Mouse (Mus musculus): ENCODE results near the gene Pde1a. TPM values are rescaled to one million over a fixed set of nuclear protein-coding genes. Genes with fewer than 3 reads are reported as not detected.

Gene Pde1a
- polyA plus RNA-seq, 1 experiment from 2014 or later: 10.1 TPM

- no peak for ATAC-seq
- H3K9me3 ChIP-seq (replicated peaks; ENCODE audit: control insufficient read depth, low read length, poor library complexity, severe bottlenecking): no peaks in the 10 kb centered on the region
- H3K27ac ChIP-seq (ENCODE audit: low read length): no peak overlapping the region
- peaks cover 11% of the 10 kb centered on the region for H3K4me1 ChIP-seq (ENCODE audit: control insufficient read depth, insufficient read depth, low read length)
- H3K4me2 ChIP-seq (ENCODE audit: low read length): no peak overlapping the region
- H3K27me3 ChIP-seq (ENCODE audit: control insufficient read depth, insufficient read depth, low read depth, low read length): no peaks in the 10 kb centered on the region
- H3K4me3 ChIP-seq (ENCODE audit: low read depth, low read length): no peak overlapping the region
- 94% methylated on average over 3 of the region's 3 CpGs for WGBS
- H3K36me3 ChIP-seq (ENCODE audit: control insufficient read depth, insufficient read depth, low read length): no peaks in the 10 kb centered on the region
- no peak overlapping the region for H3K9ac ChIP-seq (ENCODE audit: low read depth, low read length)
Measured at GRCm38 (mm10) chr2:80132677-80133076, 3.4 kb upstream of the Pde1a start.

DNA sequence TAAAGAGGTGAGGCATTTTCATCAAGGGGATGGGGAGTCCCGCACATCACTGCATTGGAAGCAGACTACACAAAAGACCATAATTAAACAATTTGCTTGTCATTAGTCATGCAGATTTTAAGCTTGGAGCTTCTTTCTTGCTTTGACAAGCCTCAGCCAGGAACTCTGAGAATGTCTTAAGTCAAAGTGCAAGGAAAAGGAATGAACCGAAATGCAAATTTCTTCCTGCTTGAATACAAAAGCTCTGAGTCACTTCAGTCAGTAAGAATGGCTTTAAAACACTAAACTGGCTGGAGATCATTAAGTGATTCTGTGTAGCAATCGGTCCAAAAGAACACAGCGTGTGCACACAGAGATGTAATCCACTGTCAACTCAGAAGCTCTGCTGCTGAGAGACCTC lies 2.6 kb downstream of the Pde1a start:
- 9% methylated on average over 4 of the region's 4 CpGs for WGBS
- no peak overlapping the region for H3K9ac ChIP-seq (ENCODE audit: low read depth, low read length)

DNA sequence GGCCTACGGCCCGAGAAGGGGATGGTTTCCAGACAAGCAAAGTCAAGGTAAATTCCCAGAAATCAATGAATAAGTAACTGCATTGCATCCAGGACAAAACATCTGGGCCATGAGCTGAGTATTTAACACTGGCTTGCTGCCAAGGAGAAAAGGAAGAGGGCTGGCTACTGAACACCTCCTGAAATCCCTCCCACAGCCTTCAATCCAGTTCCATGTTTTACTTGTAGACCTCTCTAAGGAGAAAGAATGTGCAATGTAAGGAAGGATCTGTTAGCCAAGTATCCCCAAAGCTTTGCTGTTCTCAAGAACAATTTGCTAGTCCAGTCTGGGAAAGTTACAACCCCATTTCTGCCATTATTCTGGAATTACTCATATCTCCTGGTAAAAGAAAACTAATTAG lies 42.4 kb downstream of the Pde1a start:
- no peak for ATAC-seq
- H3K4me2 ChIP-seq (ENCODE audit: low read length): no peak overlapping the region
- H3K27ac ChIP-seq (ENCODE audit: low read length): no peak overlapping the region
- no peak overlapping the region for H3K9ac ChIP-seq (ENCODE audit: low read depth, low read length)
- no peaks in the 10 kb centered on the region for H3K4me1 ChIP-seq (ENCODE audit: control insufficient read depth, insufficient read depth, low read length)
- H3K9me3 ChIP-seq (replicated peaks; ENCODE audit: control insufficient read depth, low read length, poor library complexity, severe bottlenecking): no peaks in the 10 kb centered on the region
- H3K4me3 ChIP-seq (ENCODE audit: low read depth, low read length): no peak overlapping the region
- 86% methylated on average over 2 of the region's 2 CpGs for WGBS
- H3K27me3 ChIP-seq (ENCODE audit: control insufficient read depth, insufficient read depth, low read depth, low read length): no peaks in the 10 kb centered on the region
- no peaks in the 10 kb centered on the region for H3K36me3 ChIP-seq (ENCODE audit: control insufficient read depth, insufficient read depth, low read length)

More for the DNA sequence above, 2.6 kb downstream of the Pde1a start:
- H3K4me2 ChIP-seq (ENCODE audit: low read length): peak overlapping the region; percentile 20
- H3K27me3 ChIP-seq (ENCODE audit: control insufficient read depth, insufficient read depth, low read depth, low read length): no peaks in the 10 kb centered on the region
- H3K4me3 ChIP-seq (ENCODE audit: low read depth, low read length): peak overlapping the region; percentile 11; the same call in 1 of the 2 replicates
- no peak overlapping the region for H3K27ac ChIP-seq (ENCODE audit: low read length)
- peaks cover 16% of the 10 kb centered on the region for H3K4me1 ChIP-seq (ENCODE audit: control insufficient read depth, insufficient read depth, low read length)
- no peak for ATAC-seq
- no peaks in the 10 kb centered on the region for H3K9me3 ChIP-seq (replicated peaks; ENCODE audit: control insufficient read depth, low read length, poor library complexity, severe bottlenecking)
- H3K36me3 ChIP-seq (ENCODE audit: control insufficient read depth, insufficient read depth, low read length): no peaks in the 10 kb centered on the region

DNA sequence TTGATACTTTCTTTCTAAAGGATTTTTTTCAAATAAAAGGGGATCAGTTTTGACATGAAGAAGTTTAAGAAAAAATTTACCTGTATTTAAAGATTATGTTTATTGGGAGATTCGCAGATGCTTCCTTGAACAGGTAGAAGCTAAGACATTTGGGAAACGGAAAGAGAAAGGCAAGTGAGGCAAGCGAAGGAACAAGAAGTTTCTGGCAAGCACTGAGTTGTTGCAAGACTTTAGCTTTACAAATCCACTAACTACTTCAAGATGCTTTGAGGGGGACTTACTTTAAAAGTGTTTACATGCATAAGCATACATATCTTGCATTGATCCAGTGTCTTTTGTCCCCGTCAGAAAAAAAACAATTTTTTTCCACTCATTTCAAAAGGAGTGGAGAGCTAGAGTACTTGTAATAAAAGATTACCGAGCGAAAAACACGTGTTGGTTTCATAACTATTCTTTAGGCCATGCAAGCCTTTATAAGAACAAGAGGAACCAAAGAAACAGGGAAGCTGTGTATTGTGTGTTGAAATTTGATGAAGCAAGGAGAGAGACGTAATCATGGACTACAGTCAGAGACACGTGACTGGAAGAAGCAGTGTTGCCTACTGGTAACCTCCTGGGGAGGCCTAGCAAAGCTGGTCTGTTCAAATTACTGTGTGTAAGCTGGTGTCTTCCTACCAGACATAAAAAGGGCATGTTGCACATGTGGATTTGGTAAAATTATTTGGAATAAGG lies 49.0 kb downstream of the Pde1a start:
- Histone ChIP-seq H3K4me3 (ENCODE audit: low read depth, low read length) (no peak overlapping the region), H3K4me2 (ENCODE audit: low read length) (no peak overlapping the region), H3K9me3 (replicated peaks; ENCODE audit: control insufficient read depth, low read length, poor library complexity, severe bottlenecking) (no peaks in the 10 kb centered on the region), H3K27me3 (ENCODE audit: control insufficient read depth, insufficient read depth, low read depth, low read length) (no peaks in the 10 kb centered on the region), H3K9ac (ENCODE audit: low read depth, low read length) (no peak overlapping the region), H3K4me1 (ENCODE audit: control insufficient read depth, insufficient read depth, low read length) (no peaks in the 10 kb centered on the region), H3K27ac (ENCODE audit: low read length) (no peak overlapping the region), H3K36me3 (ENCODE audit: control insufficient read depth, insufficient read depth, low read length) (no peaks in the 10 kb centered on the region)
- no peak for ATAC-seq
- 87% methylated on average over 9 of the region's 9 CpGs for WGBS

GRCm38 (mm10) chr2:80079618-80080017 lies 49.6 kb downstream of the Pde1a start:
- H3K9me3 ChIP-seq (replicated peaks; ENCODE audit: control insufficient read depth, low read length, poor library complexity, severe bottlenecking): no peaks in the 10 kb centered on the region
- H3K4me2 ChIP-seq (ENCODE audit: low read length): no peak overlapping the region
- H3K9ac ChIP-seq (ENCODE audit: low read depth, low read length): no peak overlapping the region
- ATAC-seq: no peak
- H3K4me3 ChIP-seq (ENCODE audit: low read depth, low read length): no peak overlapping the region
- WGBS: 92% methylated on average over 4 of the region's 4 CpGs
- H3K36me3 ChIP-seq (ENCODE audit: control insufficient read depth, insufficient read depth, low read length): no peaks in the 10 kb centered on the region
- H3K27me3 ChIP-seq (ENCODE audit: control insufficient read depth, insufficient read depth, low read depth, low read length): no peaks in the 10 kb centered on the region
- H3K4me1 ChIP-seq (ENCODE audit: control insufficient read depth, insufficient read depth, low read length): no peaks in the 10 kb centered on the region
- H3K27ac ChIP-seq (ENCODE audit: low read length): no peak overlapping the region

- Histone ChIP-seq H3K36me3 (ENCODE audit: control insufficient read depth, insufficient read depth, low read length) (no peaks in the 10 kb centered on the region), H3K27me3 (ENCODE audit: control insufficient read depth, insufficient read depth, low read depth, low read length) (no peaks in the 10 kb centered on the region), H3K4me1 (ENCODE audit: control insufficient read depth, insufficient read depth, low read length) (no peaks in the 10 kb centered on the region), H3K9ac (ENCODE audit: low read depth, low read length) (no peak overlapping the region), H3K27ac (ENCODE audit: low read length) (no peak overlapping the region), H3K4me2 (ENCODE audit: low read length) (no peak overlapping the region), H3K9me3 (replicated peaks; ENCODE audit: control insufficient read depth, low read length, poor library complexity, severe bottlenecking) (no peaks in the 10 kb centered on the region), H3K4me3 (ENCODE audit: low read depth, low read length) (no peak overlapping the region)
- no peak for ATAC-seq
- WGBS: 72% methylated on average over 4 of the region's 4 CpGs
Measured at GRCm38 (mm10) chr2:80076323-80076722, 52.9 kb downstream of the Pde1a start.

GRCm38 (mm10) chr2:80074531-80074930 lies 54.7 kb downstream of the Pde1a start:
- H3K4me1 ChIP-seq (ENCODE audit: control insufficient read depth, insufficient read depth, low read length): no peaks in the 10 kb centered on the region
- H3K27me3 ChIP-seq (ENCODE audit: control insufficient read depth, insufficient read depth, low read depth, low read length): no peaks in the 10 kb centered on the region
- peak; percentile 32; the same call in 1 of the 2 replicates for ATAC-seq
- WGBS: 96% methylated on average over 2 of the region's 2 CpGs
- H3K4me2 ChIP-seq (ENCODE audit: low read length): no peak overlapping the region
- H3K9ac ChIP-seq (ENCODE audit: low read depth, low read length): no peak overlapping the region
- no peaks in the 10 kb centered on the region for H3K36me3 ChIP-seq (ENCODE audit: control insufficient read depth, insufficient read depth, low read length)
- no peaks in the 10 kb centered on the region for H3K9me3 ChIP-seq (replicated peaks; ENCODE audit: control insufficient read depth, low read length, poor library complexity, severe bottlenecking)
- H3K4me3 ChIP-seq (ENCODE audit: low read depth, low read length): no peak overlapping the region
- no peak overlapping the region for H3K27ac ChIP-seq (ENCODE audit: low read length)

- Histone ChIP-seq H3K4me3 (ENCODE audit: low read depth, low read length) (no peak overlapping the region), H3K9me3 (replicated peaks; ENCODE audit: control insufficient read depth, low read length, poor library complexity, severe bottlenecking) (no peaks in the 10 kb centered on the region)
- WGBS: 38% methylated on average over 5 of the region's 5 CpGs
Measured at GRCm38 (mm10) chr2:80074046-80074445, 55.2 kb downstream of the Pde1a start.

DNA sequence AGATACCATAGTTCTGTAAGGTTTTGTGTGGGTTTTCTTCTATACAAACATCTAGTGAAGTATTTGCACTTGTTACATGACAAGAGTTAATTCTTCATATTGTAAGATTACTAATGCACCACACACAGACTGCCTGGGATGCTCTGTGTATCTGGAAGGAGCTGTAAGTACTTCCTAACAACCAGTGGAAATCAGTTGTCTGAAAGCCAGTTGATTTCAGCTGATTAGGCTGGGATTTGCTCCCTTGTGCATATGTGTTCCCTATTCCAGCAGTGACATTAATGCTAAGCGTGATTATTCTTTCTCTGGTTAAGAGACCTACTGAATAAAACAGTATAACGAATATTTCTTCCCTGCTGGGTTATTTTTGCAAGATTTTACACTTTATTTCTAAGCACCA lies 55.8 kb downstream of the Pde1a start:
- Histone ChIP-seq H3K9ac (ENCODE audit: low read depth, low read length) (no peak overlapping the region), H3K36me3 (ENCODE audit: control insufficient read depth, insufficient read depth, low read length) (no peaks in the 10 kb centered on the region), H3K4me3 (ENCODE audit: low read depth, low read length) (no peak overlapping the region), H3K4me1 (ENCODE audit: control insufficient read depth, insufficient read depth, low read length) (no peaks in the 10 kb centered on the region), H3K27me3 (ENCODE audit: control insufficient read depth, insufficient read depth, low read depth, low read length) (no peaks in the 10 kb centered on the region), H3K4me2 (ENCODE audit: low read length) (no peak overlapping the region), H3K27ac (ENCODE audit: low read length) (no peak overlapping the region), H3K9me3 (replicated peaks; ENCODE audit: control insufficient read depth, low read length, poor library complexity, severe bottlenecking) (no peaks in the 10 kb centered on the region)
- ATAC-seq: no peak
- 48% methylated on average over 2 of the region's 2 CpGs for WGBS

More at GRCm38 (mm10) chr2:80074046-80074445, 55.2 kb downstream of the Pde1a start:
- Histone ChIP-seq H3K27me3 (ENCODE audit: control insufficient read depth, insufficient read depth, low read depth, low read length) (no peaks in the 10 kb centered on the region), H3K4me1 (ENCODE audit: control insufficient read depth, insufficient read depth, low read length) (no peaks in the 10 kb centered on the region), H3K4me2 (ENCODE audit: low read length) (no peak overlapping the region), H3K36me3 (ENCODE audit: control insufficient read depth, insufficient read depth, low read length) (no peaks in the 10 kb centered on the region), H3K27ac (ENCODE audit: low read length) (no peak overlapping the region), H3K9ac (ENCODE audit: low read depth, low read length) (no peak overlapping the region)
- ATAC-seq: no peak
